9 mouse cellular contexts compared by ENCODE assay signal in genomic region chr13:23298445-23299232, GRCm38 (mm10). TPM values are rescaled to one million over a fixed set of nuclear protein-coding genes. Genes with fewer than 3 reads are reported as not detected.
A peak's percentile ranks its signal among the peaks of the same experiment; 100 is the strongest.
DNase-seq lines count a peak whose midpoint lies in the region; ATAC-seq and TF ChIP-seq lines count a peak whose summit lies in the region.
"Had no signal": no experiment of that assay in that cellular context is flagged by ENCODE, and none has a peak within 500 bp of the region (broad histone marks: within the 10 kb centered on the region; RNA-seq: fewer than 3 reads in every experiment).

No protein-coding gene starts in this region.

- H3K27me3 ChIP-seq in liver, embryonic 16.5 days (ENCODE audit: control insufficient read depth, insufficient read depth, low read depth, low read length): no peaks in the 10 kb centered on the region; the same call in none of the 2 replicates
- H3K27me3 ChIP-seq in stomach, embryonic 16.5 days (ENCODE audit: control insufficient read depth, insufficient read depth, low read length): peaks cover 8% of the 10 kb centered on the region

- DNase-seq in left cerebral cortex, postnatal 14 days (ENCODE audit: low spot score in 2 of 2): peak; percentile 69 to 78
- DNase-seq in left cerebral cortex, postnatal 4 days: no peak
- peak; percentile 51 to 61 for DNase-seq in frontal cortex, postnatal 14 days (ENCODE audit: low spot score in 2 of 2)
- no peak for DNase-seq in adrenal gland, adult 2 months

- no peak for TF ChIP-seq CTCF in bone marrow macrophage, adult 2 months (IDR thresholded peaks at IDR 0.05; ENCODE audit: low read depth, low read length)

- H3K27ac ChIP-seq in bone marrow macrophage, adult 2 months (ENCODE audit: insufficient read depth, low read depth, low read length): no peak overlapping the region
- H3K27ac ChIP-seq in liver, embryonic 16.5 days (ENCODE audit: low read length): no peak overlapping the region
- H3K27ac ChIP-seq in stomach, embryonic 16.5 days (ENCODE audit: low read length): no peak overlapping the region

- intact Hi-C loops in left cerebral cortex, postnatal 14 days (cut with DNase I): loop anchor here (2.0 kb wide), 1 partner anchor 102 kb away; no protein-coding TSS in a partner anchor
- intact Hi-C loops in left cerebral cortex, postnatal 4 days (cut with DNase I): loop anchor here (2.0 kb wide), 1 partner anchor 102 kb away; no protein-coding TSS in a partner anchor

- TF ChIP-seq POLR2A in bone marrow macrophage, adult 2 months (IDR thresholded peaks at IDR 0.05; ENCODE audit: borderline replicate concordance, low read depth, low read length): no peak

- H3K36me3 ChIP-seq in liver, embryonic 16.5 days (ENCODE audit: control insufficient read depth, insufficient read depth): no peaks in the 10 kb centered on the region
- no peaks in the 10 kb centered on the region for H3K36me3 ChIP-seq in stomach, embryonic 16.5 days (ENCODE audit: control insufficient read depth, insufficient read depth, low read length)

- peak; percentile 77 for ATAC-seq in liver, embryonic 16.5 days (ENCODE audit: low read depth)
- ATAC-seq in stomach, embryonic 16.5 days (ENCODE audit: insufficient read depth, low FRiP score): peak; percentile 72
- ATAC-seq in inflammation-experienced regulatory T-cells, adult 6 months: no peak

- under 1% methylated on average over 21 of the region's 21 CpGs for WGBS in liver, embryonic 16.5 days (ENCODE audit: insufficient replicate concordance)
- 7% methylated on average over 21 of the region's 21 CpGs for WGBS in stomach, embryonic 16.5 days

- H3K4me1 ChIP-seq in bone marrow macrophage, adult 2 months (ENCODE audit: control insufficient read depth, insufficient read depth, low read length): peaks cover 10% of the 10 kb centered on the region
- H3K4me1 ChIP-seq in liver, embryonic 16.5 days (ENCODE audit: control insufficient read depth, low read depth, low read length): peaks cover 6% of the 10 kb centered on the region
- H3K4me1 ChIP-seq in stomach, embryonic 16.5 days (ENCODE audit: control insufficient read depth, insufficient read depth, low read length): no peaks in the 10 kb centered on the region

- peak overlapping the region; percentile 81 for H3K4me3 ChIP-seq in bone marrow macrophage, adult 2 months (ENCODE audit: insufficient read depth, low read length)
- H3K4me3 ChIP-seq in liver, embryonic 16.5 days (ENCODE audit: low read depth, low read length): peak overlapping the region; percentile 58
- peak overlapping the region; percentile 62 for H3K4me3 ChIP-seq in stomach, embryonic 16.5 days (replicated peaks; ENCODE audit: low read length)

- H3K9me3 ChIP-seq in liver, embryonic 16.5 days (replicated peaks; ENCODE audit: control insufficient read depth, low read length): no peaks in the 10 kb centered on the region
- H3K9me3 ChIP-seq in stomach, embryonic 16.5 days (replicated peaks; ENCODE audit: control insufficient read depth, low read length): no peaks in the 10 kb centered on the region

- no peak overlapping the region for H3K9ac ChIP-seq in liver, embryonic 16.5 days (ENCODE audit: low read depth, low read length)
- H3K9ac ChIP-seq in stomach, embryonic 16.5 days (ENCODE audit: low read length): no peak overlapping the region

- peak overlapping the region; percentile 78 for H3K4me2 ChIP-seq in liver, embryonic 16.5 days (ENCODE audit: low read depth, low read length)
- peak overlapping the region; percentile 64 for H3K4me2 ChIP-seq in stomach, embryonic 16.5 days (ENCODE audit: low read depth, low read length)

RNA-seq across cellular contexts. Expression of gene Vmn1r223, which starts 51.7 kb away (rescaled TPM):
- not detected for total RNA-seq in left cerebral cortex, postnatal 14 days (2021)
- not detected for total RNA-seq in left cerebral cortex, postnatal 4 days (2021)
- not detected in 2 replicates for polyA plus RNA-seq in bone marrow macrophage, adult 2 months (2012; ENCODE audit: insufficient read depth, insufficient read length, missing spikeins)
- not detected in 2 replicates for polyA plus RNA-seq in liver, embryonic 16.5 days (2015; fragmentation: Nextera tagmentation; extraction: Ambion mirVana)
- not detected in 2 replicates for polyA plus RNA-seq in stomach, embryonic 16.5 days (2015; fragmentation: Nextera tagmentation; extraction: Ambion mirVana)
- total RNA-seq in adrenal gland, adult 2 months (2021): not detected
- not detected in 2 replicates for polyA plus RNA-seq in adrenal gland, adult 2 months (2012; rRNA removed)
- polyA plus RNA-seq in inflammation-experienced regulatory T-cells, adult 6 months (2017; shearing (Covaris generic)): not detected
- polyA plus RNA-seq: gonadal fat pad, adult 2 months had no signal

Comparison
In these comparisons a context has a peak if more than half of its experiments do, and no peak if none do; other contexts are left out.
1. DNase-seq: peak in left cerebral cortex, postnatal 14 days (2 of 2) and frontal cortex, postnatal 14 days (2 of 2); none in left cerebral cortex, postnatal 4 days (single experiment) and adrenal gland, adult 2 months (single experiment).
2. Peak in every context shown above with its lines, with median percentiles within 50 percentile points of each other: H3K4me3 ChIP-seq.